Mouse (Mus musculus): ENCODE data around the gene Rab20.

DNA sequence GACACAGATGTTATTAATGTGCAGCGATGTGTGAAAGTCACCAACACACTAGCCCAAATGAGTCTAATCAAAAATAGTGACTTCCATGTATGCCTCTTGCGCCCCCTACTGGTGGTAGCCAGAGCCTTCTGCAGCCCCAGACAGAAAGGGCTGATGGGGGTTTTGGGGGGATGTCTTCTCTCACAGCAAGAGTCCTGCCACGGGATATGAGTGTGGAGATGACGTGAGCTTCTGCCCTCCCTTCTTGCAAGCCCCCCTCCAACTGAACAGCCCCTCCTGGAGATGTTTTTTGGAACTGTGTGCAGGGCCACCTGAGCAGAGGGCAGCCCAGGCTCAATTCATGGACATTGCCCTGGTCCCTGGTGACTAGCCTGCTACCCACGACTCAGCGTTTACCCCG is 7.6 kb upstream of the Rab20 start:
- TF ChIP-seq CTCF (IDR thresholded peaks at IDR 0.05): peak; percentile 99; the same call in 1 of the 2 replicates
- TF ChIP-seq POLR2A (IDR thresholded peaks at IDR 0.05; ENCODE audit: insufficient read depth, low read depth, low read length): no peak
- TF ChIP-seq EP300 (IDR thresholded peaks at IDR 0.05; ENCODE audit: insufficient read depth, low read depth, low read length): peak; percentile 54; the same call in 1 of the 2 replicates
